In genomic region chr7:143628540-143628939, GRCm38 (mm10) we compare ENCODE assay signal across 14 mouse cellular contexts. TPM values are rescaled to one million over a fixed set of nuclear protein-coding genes. Genes with fewer than 3 reads are reported as not detected.
DNase-seq lines count a peak whose midpoint lies in the region; ATAC-seq lines count a peak whose summit lies in the region.
"Had no signal": no experiment of that assay in that cellular context is flagged by ENCODE, and none has a peak within 500 bp of the region (broad histone marks: within the 10 kb centered on the region; RNA-seq: fewer than 3 reads in every experiment).

Tnfrsf26 (minus strand) TSS chr7:143628722.

- H3K27me3 ChIP-seq in kidney, embryonic 15.5 days = no peaks in the 10 kb centered on the region
- H3K27me3 ChIP-seq in forebrain, embryonic 16.5 days (replicated peaks; ENCODE audit: control insufficient read depth, insufficient read depth, low read length) = no peaks in the 10 kb centered on the region
- H3K27me3 ChIP-seq in forebrain, embryonic 11.5 days (ENCODE audit: control insufficient read depth, insufficient read depth, low read length) = no peaks in the 10 kb centered on the region
- H3K27me3 ChIP-seq: midbrain, embryonic 13.5 days; neural tube, embryonic 12.5 days had no signal

- no peaks in the 10 kb centered on the region for H3K9me3 ChIP-seq in kidney, embryonic 15.5 days (replicated peaks)
- no peaks in the 10 kb centered on the region for H3K9me3 ChIP-seq in forebrain, embryonic 16.5 days (ENCODE audit: control insufficient read depth, low read length)
- no peaks in the 10 kb centered on the region for H3K9me3 ChIP-seq in forebrain, embryonic 11.5 days (ENCODE audit: control insufficient read depth, low read length)
- H3K9me3 ChIP-seq: limb, embryonic 10.5 days; midbrain, embryonic 13.5 days had no signal

- H3K4me1 ChIP-seq in kidney, embryonic 15.5 days = no peaks in the 10 kb centered on the region
- H3K4me1 ChIP-seq in forebrain, embryonic 16.5 days (replicated peaks; ENCODE audit: control insufficient read depth, insufficient read depth, low read length) = no peaks in the 10 kb centered on the region
- no peaks in the 10 kb centered on the region for H3K4me1 ChIP-seq in forebrain, embryonic 11.5 days (replicated peaks; ENCODE audit: control insufficient read depth, insufficient read depth, low read length)
- H3K4me1 ChIP-seq: limb, embryonic 10.5 days; midbrain, embryonic 13.5 days; neural tube, embryonic 12.5 days had no signal

- DNase-seq in kidney, postnatal 4 days = no peak
- DNase-seq in forebrain, embryonic 11.5 days (ENCODE audit: low spot score) = no peak
- DNase-seq in right cerebral cortex, postnatal 10 days (ENCODE audit: low spot score in 2 of 2) = no peak
- DNase-seq: adrenal gland, postnatal 25 days; cerebellum, adult 9-10 months had no signal

- no peak within 1 kb of the TSS for H3K4me2 ChIP-seq in kidney, embryonic 15.5 days
- H3K4me2 ChIP-seq in forebrain, embryonic 16.5 days (ENCODE audit: low read length) = no peak within 1 kb of the TSS
- H3K4me2 ChIP-seq in forebrain, embryonic 11.5 days (ENCODE audit: low read depth, low read length, severe bottlenecking) = no peak within 1 kb of the TSS
- H3K4me2 ChIP-seq: midbrain, embryonic 13.5 days; neural tube, embryonic 12.5 days had no signal

- H3K9ac ChIP-seq in kidney, embryonic 15.5 days = no peak within 1 kb of the TSS
- no peak within 1 kb of the TSS for H3K9ac ChIP-seq in forebrain, embryonic 16.5 days (replicated peaks; ENCODE audit: low read depth, low read length)
- H3K9ac ChIP-seq in forebrain, embryonic 11.5 days (ENCODE audit: low read length) = no peak within 1 kb of the TSS
- H3K9ac ChIP-seq: midbrain, embryonic 13.5 days; neural tube, embryonic 12.5 days had no signal

- ATAC-seq in kidney, embryonic 15.5 days (replicated peaks; ENCODE audit: low FRiP score) = no peak
- peak; percentile 52 for ATAC-seq in CD4-positive, CD25-positive, alpha-beta regulatory T cell, adult 4 months
- 0 out of 2 replicates have a peak, but pooled peaks have one; percentile 53 for ATAC-seq in erythroblast, adult 5-6 weeks (replicated peaks; ENCODE audit: low FRiP score, poor library complexity, severe bottlenecking)
- 0 out of 2 replicates have a peak, but pooled peaks have one; percentile 10 for ATAC-seq in megakaryocyte progenitor cell, adult 5-6 weeks (replicated peaks; ENCODE audit: poor library complexity)
- no peak for ATAC-seq in forebrain, embryonic 16.5 days
- ATAC-seq in forebrain, embryonic 11.5 days (replicated peaks; ENCODE audit: low FRiP score) = no peak
- ATAC-seq: hindbrain, embryonic 16.5 days; midbrain, embryonic 13.5 days had no signal

- 92% methylated on average over 1 of the region's 1 CpGs for WGBS in kidney, embryonic 15.5 days
- WGBS in forebrain, embryonic 16.5 days = 96% methylated on average over 1 of the region's 1 CpGs
- 100% methylated on average over 1 of the region's 1 CpGs for WGBS in forebrain, embryonic 11.5 days

- H3K27ac ChIP-seq in kidney, embryonic 15.5 days = 0 out of 2 replicates have a peak within 1 kb of the TSS, but pooled peaks have one; percentile 41
- H3K27ac ChIP-seq in forebrain, embryonic 16.5 days (ENCODE audit: low read length) = no peak within 1 kb of the TSS
- H3K27ac ChIP-seq in forebrain, embryonic 11.5 days (ENCODE audit: low read depth, low read length) = no peak within 1 kb of the TSS
- H3K27ac ChIP-seq: limb, embryonic 10.5 days; midbrain, embryonic 13.5 days; neural tube, embryonic 12.5 days had no signal

- no peak within 1 kb of the TSS for H3K4me3 ChIP-seq in kidney, embryonic 15.5 days (replicated peaks)
- H3K4me3 ChIP-seq in forebrain, embryonic 16.5 days (replicated peaks; ENCODE audit: low read length) = no peak within 1 kb of the TSS
- no peak within 1 kb of the TSS for H3K4me3 ChIP-seq in forebrain, embryonic 11.5 days (ENCODE audit: low read depth, low read length)
- H3K4me3 ChIP-seq: limb, embryonic 10.5 days; midbrain, embryonic 13.5 days; neural tube, embryonic 12.5 days had no signal

- no peaks in the 10 kb centered on the region for H3K36me3 ChIP-seq in kidney, embryonic 15.5 days
- no peaks in the 10 kb centered on the region for H3K36me3 ChIP-seq in forebrain, embryonic 16.5 days (ENCODE audit: control insufficient read depth, insufficient read depth)
- H3K36me3 ChIP-seq in forebrain, embryonic 11.5 days (ENCODE audit: control insufficient read depth, insufficient read depth, low read length) = no peaks in the 10 kb centered on the region
- H3K36me3 ChIP-seq: limb, embryonic 10.5 days; midbrain, embryonic 13.5 days; neural tube, embryonic 12.5 days had no signal

RNA-seq across cellular contexts. Expression of gene Tnfrsf26, which starts in this region (rescaled TPM):
- 0.54 and 0.65 TPM in 2 replicates for polyA plus RNA-seq in kidney, embryonic 15.5 days (2015; fragmentation: Nextera tagmentation; extraction: Ambion mirVana)
- polyA plus RNA-seq in CD4-positive, CD25-positive, alpha-beta regulatory T cell, adult 4 months (2017; shearing (Covaris generic)) = 100 to 1,000 TPM; 111 to 143 TPM
- 3.5 and 5.2 TPM in 2 replicates for total RNA-seq in erythroblast, adult 5-6 weeks (2015; ENCODE audit: low replicate concordance)
- total RNA-seq in erythroblast, adult 5-6 weeks (2017; ENCODE audit: low replicate concordance) = 4.2 and 4.4 TPM in 2 replicates
- 28.1 and 31.6 TPM in 2 replicates for total RNA-seq in megakaryocyte progenitor cell, adult 5-6 weeks (2015)
- 20.1 and 20.5 TPM in 2 replicates for total RNA-seq in megakaryocyte progenitor cell, adult 5-6 weeks (2017)
- polyA plus RNA-seq in forebrain, embryonic 16.5 days (2015; fragmentation: Nextera tagmentation; extraction: Ambion mirVana) = 0.15 TPM in 1 of 2 replicates, not detected in the other
- 0.17 and 0.48 TPM in 2 replicates for polyA plus RNA-seq in forebrain, embryonic 11.5 days (2014; fragmentation: Nextera tagmentation; extraction: Ambion mirVana)

Comparison
In these comparisons a context has a peak if more than half of its experiments do, and no peak if none do; other contexts are left out.
1. RNA of gene Tnfrsf26 (polyA plus RNA-seq): 111 to 143 TPM in CD4-positive, CD25-positive, alpha-beta regulatory T cell, adult 4 months; 0.54 to 0.65 TPM in kidney, embryonic 15.5 days, 0.17 to 0.48 TPM in forebrain, embryonic 11.5 days and 0.15 TPM in forebrain, embryonic 16.5 days; every median in the first group is over 10 times any median in the second.
2. ATAC-seq: peak in CD4-positive, CD25-positive, alpha-beta regulatory T cell, adult 4 months (single experiment), erythroblast, adult 5-6 weeks (single experiment) and megakaryocyte progenitor cell, adult 5-6 weeks (single experiment); none in kidney, embryonic 15.5 days (single experiment), forebrain, embryonic 16.5 days (single experiment) and forebrain, embryonic 11.5 days (single experiment).